Mouse (Mus musculus): ENCODE data around the gene Nrg4. TPM values are rescaled to one million over a fixed set of nuclear protein-coding genes. Genes with fewer than 3 reads are reported as not detected.

Nrg4 gene
- polyA plus RNA-seq, 1 experiment from 2014 or later, result 1.2 TPM

DNA sequence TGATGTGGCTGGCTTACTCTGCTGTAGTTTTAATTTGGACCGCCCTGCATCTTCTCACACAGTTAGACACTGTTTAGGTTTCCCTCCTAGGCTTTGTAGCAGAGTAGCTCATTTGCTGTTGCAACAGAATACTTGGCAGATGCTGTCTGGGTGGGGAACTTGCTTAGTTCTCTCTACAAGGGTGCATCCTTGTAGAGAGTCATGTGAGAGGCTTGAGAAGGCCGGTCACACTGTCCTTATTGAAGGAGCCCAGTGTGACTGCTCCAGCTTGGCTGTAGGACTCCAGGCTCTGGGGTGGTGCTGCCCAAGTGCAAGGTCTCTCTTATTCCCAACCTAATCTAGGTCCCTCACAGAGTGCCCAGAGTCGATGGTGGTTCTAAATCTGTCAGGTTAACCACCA, 109.3 kb downstream of the Nrg4 start:
- 83% methylated on average over 3 of the region's 3 CpGs for WGBS
- Histone ChIP-seq H3K36me3 (ENCODE audit: control insufficient read depth, insufficient read depth) (peaks cover 60% of the 10 kb centered on the region), H3K4me1 (ENCODE audit: control insufficient read depth, insufficient read depth, low read length) (no peaks in the 10 kb centered on the region), H3K9me3 (replicated peaks; ENCODE audit: control insufficient read depth, low read length) (no peaks in the 10 kb centered on the region), H3K4me3 (ENCODE audit: low read length) (no peak overlapping the region), H3K27ac (ENCODE audit: low read length) (no peak overlapping the region), H3K4me2 (ENCODE audit: low read depth, low read length) (no peak overlapping the region), H3K9ac (ENCODE audit: low read length) (no peak overlapping the region), H3K27me3 (ENCODE audit: control insufficient read depth, insufficient read depth, low read length) (no peaks in the 10 kb centered on the region)
- ATAC-seq (replicated peaks; ENCODE audit: extremely low read depth, insufficient read depth, low FRiP score), result no peak

DNA sequence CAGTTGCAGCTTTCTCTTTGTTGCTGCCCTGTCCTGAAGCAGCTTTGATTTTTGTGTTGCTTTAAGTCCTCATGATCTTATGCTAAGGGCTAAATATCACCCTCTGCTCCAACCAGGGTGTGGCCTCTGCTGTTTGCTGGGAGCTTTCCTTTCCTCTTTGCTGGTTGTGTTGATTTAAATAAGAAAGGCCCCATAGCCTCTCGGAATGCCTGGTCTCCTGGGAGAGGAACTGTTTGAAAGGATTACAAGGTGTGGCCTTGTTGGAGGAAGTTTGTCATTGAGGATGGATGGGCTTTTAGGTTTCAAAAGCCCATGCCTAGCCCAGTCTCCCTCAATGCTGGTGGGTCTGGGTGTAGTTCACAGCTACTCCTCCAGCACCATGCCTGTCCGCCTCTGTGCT, 110.6 kb downstream of the Nrg4 start:
- H3K9ac ChIP-seq (ENCODE audit: low read length), result no peak overlapping the region
- H3K4me3 ChIP-seq (ENCODE audit: low read length), result no peak overlapping the region
- no peaks in the 10 kb centered on the region for H3K27me3 ChIP-seq (ENCODE audit: control insufficient read depth, insufficient read depth, low read length)
- 83% methylated on average over 2 of the region's 2 CpGs for WGBS
- no peak for ATAC-seq (replicated peaks; ENCODE audit: extremely low read depth, insufficient read depth, low FRiP score)
- no peak overlapping the region for H3K4me2 ChIP-seq (ENCODE audit: low read depth, low read length)
- H3K36me3 ChIP-seq (ENCODE audit: control insufficient read depth, insufficient read depth), result peaks cover 51% of the 10 kb centered on the region
- no peaks in the 10 kb centered on the region for H3K9me3 ChIP-seq (replicated peaks; ENCODE audit: control insufficient read depth, low read length)
- H3K27ac ChIP-seq (ENCODE audit: low read length), result no peak overlapping the region
- peaks cover 6% of the 10 kb centered on the region for H3K4me1 ChIP-seq (ENCODE audit: control insufficient read depth, insufficient read depth, low read length)

DNA sequence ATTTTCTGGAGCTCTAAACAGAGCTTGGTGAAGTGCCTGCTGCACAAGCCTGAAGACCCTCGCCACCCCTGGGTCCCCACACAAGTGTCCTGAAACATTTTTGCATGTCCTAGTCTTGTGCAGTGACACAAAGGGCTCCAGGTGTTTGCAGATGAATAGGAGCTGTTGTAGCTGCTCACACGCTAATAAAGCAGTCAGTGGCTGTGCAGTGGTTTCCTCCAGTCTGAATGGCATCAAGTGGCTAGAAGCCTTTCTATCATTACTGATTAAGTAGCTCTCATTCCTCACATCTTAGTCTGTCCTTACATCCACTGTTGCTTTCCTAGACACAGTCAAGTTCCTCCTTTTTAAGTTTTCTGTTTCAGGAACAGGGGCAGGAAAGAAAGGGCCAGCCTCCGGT, 111.0 kb downstream of the Nrg4 start:
- peaks cover 47% of the 10 kb centered on the region for H3K36me3 ChIP-seq (ENCODE audit: control insufficient read depth, insufficient read depth)
- H3K4me1 ChIP-seq (ENCODE audit: control insufficient read depth, insufficient read depth, low read length), result peaks cover 8% of the 10 kb centered on the region
- H3K9ac ChIP-seq (ENCODE audit: low read length), result no peak overlapping the region
- H3K27me3 ChIP-seq (ENCODE audit: control insufficient read depth, insufficient read depth, low read length), result no peaks in the 10 kb centered on the region
- H3K4me3 ChIP-seq (ENCODE audit: low read length), result no peak overlapping the region
- WGBS, result 83% methylated on average over 3 of the region's 3 CpGs
- no peak overlapping the region for H3K27ac ChIP-seq (ENCODE audit: low read length)
- no peaks in the 10 kb centered on the region for H3K9me3 ChIP-seq (replicated peaks; ENCODE audit: control insufficient read depth, low read length)
- ATAC-seq (replicated peaks; ENCODE audit: extremely low read depth, insufficient read depth, low FRiP score), result no peak
- H3K4me2 ChIP-seq (ENCODE audit: low read depth, low read length), result no peak overlapping the region

DNA sequence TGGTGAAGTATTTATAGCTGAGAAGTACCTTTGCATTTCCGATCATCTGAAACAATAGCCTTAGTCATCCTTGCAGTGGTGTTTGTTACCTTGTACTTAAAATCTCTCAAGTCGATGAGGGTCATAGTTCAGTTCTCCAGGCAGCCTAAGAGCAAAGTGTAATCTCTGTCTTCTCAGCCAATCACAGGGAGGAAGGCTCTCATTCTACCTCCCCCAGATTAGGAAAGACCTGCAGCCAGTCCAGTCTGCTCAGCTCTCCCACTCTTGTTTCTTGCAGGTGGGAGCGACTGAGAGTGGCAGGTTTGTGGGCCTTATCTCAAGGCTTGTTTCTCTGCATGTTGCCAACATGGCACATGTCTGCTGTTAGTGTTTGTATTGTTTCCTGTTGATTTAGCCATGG, 111.6 kb downstream of the Nrg4 start:
- no peak overlapping the region for H3K4me2 ChIP-seq (ENCODE audit: low read depth, low read length)
- no peak overlapping the region for H3K27ac ChIP-seq (ENCODE audit: low read length)
- peaks cover 43% of the 10 kb centered on the region for H3K36me3 ChIP-seq (ENCODE audit: control insufficient read depth, insufficient read depth)
- no peaks in the 10 kb centered on the region for H3K9me3 ChIP-seq (replicated peaks; ENCODE audit: control insufficient read depth, low read length)
- no peak overlapping the region for H3K4me3 ChIP-seq (ENCODE audit: low read length)
- no peaks in the 10 kb centered on the region for H3K27me3 ChIP-seq (ENCODE audit: control insufficient read depth, insufficient read depth, low read length)
- peaks cover 11% of the 10 kb centered on the region for H3K4me1 ChIP-seq (ENCODE audit: control insufficient read depth, insufficient read depth, low read length)
- H3K9ac ChIP-seq (ENCODE audit: low read length), result no peak overlapping the region
- WGBS, result 75% methylated on average over 3 of the region's 3 CpGs
- no peak for ATAC-seq (replicated peaks; ENCODE audit: extremely low read depth, insufficient read depth, low FRiP score)

DNA sequence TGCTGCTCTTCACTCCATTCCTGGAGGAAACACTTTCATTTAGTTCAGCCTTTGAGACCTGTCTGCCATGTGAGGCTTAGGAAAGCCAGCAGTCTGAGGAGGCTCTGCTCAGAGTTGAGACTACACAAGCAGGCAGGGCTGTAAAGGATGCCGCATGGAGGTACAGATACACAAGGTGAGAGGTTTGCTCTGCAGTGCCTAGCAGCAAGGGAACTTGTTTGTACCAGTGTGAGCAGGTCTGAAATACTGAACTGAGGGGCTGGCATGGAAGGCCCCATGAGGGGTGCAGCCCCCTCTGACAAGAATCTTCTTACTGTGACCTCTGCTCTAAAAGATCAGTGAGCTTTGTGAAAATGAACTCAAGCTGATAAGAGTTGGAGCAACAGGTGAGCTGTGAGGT, 113.2 kb downstream of the Nrg4 start:
- no peaks in the 10 kb centered on the region for H3K9me3 ChIP-seq (replicated peaks; ENCODE audit: control insufficient read depth, low read length)
- H3K4me1 ChIP-seq (ENCODE audit: control insufficient read depth, insufficient read depth, low read length), result peaks cover 19% of the 10 kb centered on the region
- no peak overlapping the region for H3K27ac ChIP-seq (ENCODE audit: low read length)
- no peak for ATAC-seq (replicated peaks; ENCODE audit: extremely low read depth, insufficient read depth, low FRiP score)
- no peaks in the 10 kb centered on the region for H3K27me3 ChIP-seq (ENCODE audit: control insufficient read depth, insufficient read depth, low read length)
- 84% methylated on average over 1 of the region's 1 CpGs for WGBS
- H3K36me3 ChIP-seq (ENCODE audit: control insufficient read depth, insufficient read depth), result peaks cover 35% of the 10 kb centered on the region
- H3K4me2 ChIP-seq (ENCODE audit: low read depth, low read length), result no peak overlapping the region
- no peak overlapping the region for H3K4me3 ChIP-seq (ENCODE audit: low read length)
- no peak overlapping the region for H3K9ac ChIP-seq (ENCODE audit: low read length)

DNA sequence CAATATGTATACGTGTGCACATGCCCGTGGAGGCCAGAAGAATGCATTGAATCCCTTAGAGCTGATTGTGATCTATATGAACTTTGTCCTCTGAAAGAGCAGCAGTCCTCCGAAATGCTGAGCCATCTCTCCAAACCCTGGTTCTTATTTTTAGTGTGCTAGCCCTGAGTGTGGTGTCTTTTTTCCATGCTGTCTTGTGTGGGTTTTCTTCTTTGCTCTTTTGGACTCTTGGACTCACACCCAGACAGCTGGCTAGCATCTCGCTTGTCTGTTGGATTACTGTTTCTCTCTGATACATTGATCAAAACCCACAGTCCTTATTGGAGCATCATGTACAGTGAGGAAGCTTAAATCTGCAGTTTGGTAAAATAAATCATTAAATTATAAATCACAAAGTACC, 115.0 kb downstream of the Nrg4 start:
- no peak for ATAC-seq (replicated peaks; ENCODE audit: extremely low read depth, insufficient read depth, low FRiP score)
- Histone ChIP-seq H3K4me3 (ENCODE audit: low read length) (no peak overlapping the region), H3K9me3 (replicated peaks; ENCODE audit: control insufficient read depth, low read length) (no peaks in the 10 kb centered on the region), H3K9ac (ENCODE audit: low read length) (no peak overlapping the region), H3K36me3 (ENCODE audit: control insufficient read depth, insufficient read depth) (peaks cover 22% of the 10 kb centered on the region), H3K27ac (ENCODE audit: low read length) (no peak overlapping the region), H3K27me3 (ENCODE audit: control insufficient read depth, insufficient read depth, low read length) (no peaks in the 10 kb centered on the region), H3K4me2 (ENCODE audit: low read depth, low read length) (no peak overlapping the region), H3K4me1 (ENCODE audit: control insufficient read depth, insufficient read depth, low read length) (peaks cover 25% of the 10 kb centered on the region)
- 58% methylated on average over 4 of the region's 4 CpGs for WGBS

DNA sequence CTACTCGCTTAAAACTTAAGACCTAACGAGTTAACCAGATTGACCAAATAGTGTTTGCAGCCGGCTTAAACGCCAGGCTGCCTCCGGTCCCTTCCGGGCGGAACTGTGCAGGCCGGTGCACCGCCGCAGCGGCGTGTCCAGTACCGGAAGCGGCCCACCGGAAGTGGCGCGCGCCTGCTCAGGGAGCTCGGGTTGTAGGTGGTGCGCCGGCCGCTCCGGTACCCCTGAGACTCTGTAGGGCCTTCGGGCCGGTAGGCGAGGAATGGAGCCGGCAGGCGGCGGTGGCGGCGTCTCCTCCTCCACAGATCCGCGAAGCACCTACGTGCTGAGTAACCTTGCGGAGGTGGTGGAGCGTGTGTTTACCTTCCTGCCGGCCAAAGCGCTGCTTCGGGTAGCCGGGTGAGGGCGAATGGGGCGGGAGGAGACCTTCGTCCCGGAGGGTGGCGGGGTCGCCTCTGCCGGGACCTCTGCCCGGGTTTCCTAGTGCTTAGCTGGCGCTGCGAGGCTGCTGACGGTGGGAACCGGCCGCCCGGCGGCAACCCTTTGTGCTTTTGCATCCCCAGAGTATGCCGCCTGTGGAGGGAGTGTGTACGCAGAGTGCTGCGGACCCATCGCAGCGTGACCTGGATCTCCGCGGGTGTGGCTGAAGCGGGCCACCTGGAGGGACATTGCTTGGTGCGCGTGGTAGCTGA, 117.7 kb downstream of the Nrg4 start, which contains the start of gene Fbxo22:
TSS of gene Fbxo22 (plus strand) at position 136 of the 692 bp plus-strand sequence.
- ATAC-seq (replicated peaks; ENCODE audit: extremely low read depth, insufficient read depth, low FRiP score), result peak; percentile 96
- peak within 1 kb of the TSS; percentile 92 for H3K27ac ChIP-seq (ENCODE audit: low read length)
- H3K36me3 ChIP-seq (ENCODE audit: control insufficient read depth, insufficient read depth), result peaks cover 2% of the 10 kb centered on the region; the same call in 1 of the 2 replicates
- peak within 1 kb of the TSS; percentile 91 for H3K4me2 ChIP-seq (ENCODE audit: low read depth, low read length)
- WGBS, result under 1% methylated on average over 62 of the region's 65 CpGs
- H3K4me3 ChIP-seq (ENCODE audit: low read length), result peak within 1 kb of the TSS; percentile 81
- H3K4me1 ChIP-seq (ENCODE audit: control insufficient read depth, insufficient read depth, low read length), result peaks cover 25% of the 10 kb centered on the region
- no peaks in the 10 kb centered on the region for H3K27me3 ChIP-seq (ENCODE audit: control insufficient read depth, insufficient read depth, low read length)
- peak within 1 kb of the TSS; percentile 88 for H3K9ac ChIP-seq (ENCODE audit: low read length)
- H3K9me3 ChIP-seq (replicated peaks; ENCODE audit: control insufficient read depth, low read length), result no peaks in the 10 kb centered on the region

DNA sequence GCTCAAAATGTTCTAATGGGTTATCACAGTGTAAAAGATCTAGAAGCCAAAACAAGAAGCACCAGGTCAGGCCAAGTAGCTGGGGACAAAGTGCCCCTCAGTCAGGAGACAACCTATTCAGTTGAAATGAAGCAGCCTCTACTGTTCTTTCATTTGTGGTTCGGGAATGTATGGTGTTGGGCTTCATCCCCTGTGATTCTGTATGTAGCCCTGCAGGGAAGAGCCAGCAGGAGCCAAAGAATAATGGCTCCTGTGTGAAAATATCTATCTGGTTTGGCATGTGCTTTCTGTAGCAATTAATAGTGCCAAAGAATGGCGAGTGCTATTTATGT, 118.2 kb downstream of the Nrg4 start:
- peaks cover 25% of the 10 kb centered on the region for H3K4me1 ChIP-seq (ENCODE audit: control insufficient read depth, insufficient read depth, low read length)
- no peaks in the 10 kb centered on the region for H3K36me3 ChIP-seq (ENCODE audit: control insufficient read depth, insufficient read depth)
- H3K4me3 ChIP-seq (ENCODE audit: low read length), result peak overlapping the region; percentile 81
- ATAC-seq (replicated peaks; ENCODE audit: extremely low read depth, insufficient read depth, low FRiP score), result peak; percentile 5; the same call in 1 of the 2 replicates
- H3K4me2 ChIP-seq (ENCODE audit: low read depth, low read length), result peak overlapping the region; percentile 91
- H3K9ac ChIP-seq (ENCODE audit: low read length), result peak overlapping the region; percentile 88
- no peaks in the 10 kb centered on the region for H3K9me3 ChIP-seq (replicated peaks; ENCODE audit: control insufficient read depth, low read length)
- H3K27me3 ChIP-seq (ENCODE audit: control insufficient read depth, insufficient read depth, low read length), result no peaks in the 10 kb centered on the region
- peak overlapping the region; percentile 92 for H3K27ac ChIP-seq (ENCODE audit: low read length)
- 0% methylated on average over 2 of the region's 2 CpGs for WGBS

DNA sequence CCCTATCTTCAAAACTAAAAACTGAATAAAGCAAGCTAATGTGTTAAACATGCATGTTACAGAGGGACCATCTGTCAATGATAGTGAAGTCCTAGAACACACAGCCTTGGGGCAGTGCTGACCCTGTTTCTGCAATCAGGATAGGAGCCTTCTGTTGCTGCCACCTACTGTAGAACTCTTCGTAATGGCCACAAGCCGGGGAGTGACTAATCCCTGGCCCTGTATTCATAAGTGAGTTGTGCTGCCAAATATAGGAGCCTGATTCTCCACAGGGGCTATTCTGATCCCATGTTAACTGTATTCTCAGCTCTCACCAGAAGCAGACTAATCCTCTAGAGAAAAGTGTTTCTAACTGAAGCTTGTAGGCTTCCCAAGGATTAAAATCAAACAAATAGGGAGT, 127.3 kb downstream of the Nrg4 start:
- no peak overlapping the region for H3K4me3 ChIP-seq (ENCODE audit: low read length)
- WGBS, result 32% methylated on average over 2 of the region's 2 CpGs
- H3K36me3 ChIP-seq (ENCODE audit: control insufficient read depth, insufficient read depth), result peaks cover 3% of the 10 kb centered on the region; the same call in 1 of the 2 replicates
- no peaks in the 10 kb centered on the region for H3K9me3 ChIP-seq (replicated peaks; ENCODE audit: control insufficient read depth, low read length)
- ATAC-seq (replicated peaks; ENCODE audit: extremely low read depth, insufficient read depth, low FRiP score), result peak; percentile 45; the same call in 1 of the 2 replicates
- no peaks in the 10 kb centered on the region for H3K27me3 ChIP-seq (ENCODE audit: control insufficient read depth, insufficient read depth, low read length)
- no peak overlapping the region for H3K9ac ChIP-seq (ENCODE audit: low read length)
- no peaks in the 10 kb centered on the region for H3K4me1 ChIP-seq (ENCODE audit: control insufficient read depth, insufficient read depth, low read length)
- no peak overlapping the region for H3K4me2 ChIP-seq (ENCODE audit: low read depth, low read length)
- peak overlapping the region; percentile 43; the same call in 1 of the 2 replicates for H3K27ac ChIP-seq (ENCODE audit: low read length)
